Mouse (Mus musculus) retina, embryonic 14.5 days (tissue): ENCODE data around the gene Gse1.

ENCODE experiments used
- DNase-seq: peaks from one replicate; pipeline ENCODE4 v3.0.0-alpha.2; 2015; ENCODE audit warnings: low spot score

The Gse1 gene

GRCm38 (mm10) chr8:120298601-120299532, 70.6 kb downstream of the Gse1 start:
- DNase-seq: peak; percentile 72

DNA sequence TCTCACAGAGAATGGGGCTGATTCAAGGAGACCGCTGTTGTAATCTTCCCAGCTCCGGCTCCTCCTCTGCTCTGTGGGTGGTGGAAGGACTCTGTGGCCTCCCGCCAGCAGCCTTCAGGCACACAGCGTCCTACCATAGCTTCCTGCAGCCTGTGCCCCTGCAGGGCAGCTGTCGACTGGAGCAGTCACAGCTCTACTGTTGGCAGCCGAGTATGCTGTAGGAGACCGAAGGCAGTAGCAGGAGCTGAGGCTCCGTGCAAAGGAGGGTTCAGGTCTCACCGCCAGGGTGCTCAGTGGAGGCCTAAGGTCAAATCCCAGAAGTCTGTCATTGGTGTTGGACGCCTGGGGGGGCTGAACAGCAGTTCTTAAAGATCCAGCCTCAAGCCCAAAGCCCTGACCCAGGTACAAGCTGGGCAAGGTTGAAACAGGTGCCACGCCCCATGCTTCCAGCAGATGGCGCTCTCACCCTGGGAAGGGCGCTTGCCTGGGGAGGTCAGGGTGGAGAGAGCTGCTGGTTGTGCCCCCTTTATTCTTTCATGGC, 72.4 kb downstream of the Gse1 start:
- peak; percentile 82 for DNase-seq

DNA sequence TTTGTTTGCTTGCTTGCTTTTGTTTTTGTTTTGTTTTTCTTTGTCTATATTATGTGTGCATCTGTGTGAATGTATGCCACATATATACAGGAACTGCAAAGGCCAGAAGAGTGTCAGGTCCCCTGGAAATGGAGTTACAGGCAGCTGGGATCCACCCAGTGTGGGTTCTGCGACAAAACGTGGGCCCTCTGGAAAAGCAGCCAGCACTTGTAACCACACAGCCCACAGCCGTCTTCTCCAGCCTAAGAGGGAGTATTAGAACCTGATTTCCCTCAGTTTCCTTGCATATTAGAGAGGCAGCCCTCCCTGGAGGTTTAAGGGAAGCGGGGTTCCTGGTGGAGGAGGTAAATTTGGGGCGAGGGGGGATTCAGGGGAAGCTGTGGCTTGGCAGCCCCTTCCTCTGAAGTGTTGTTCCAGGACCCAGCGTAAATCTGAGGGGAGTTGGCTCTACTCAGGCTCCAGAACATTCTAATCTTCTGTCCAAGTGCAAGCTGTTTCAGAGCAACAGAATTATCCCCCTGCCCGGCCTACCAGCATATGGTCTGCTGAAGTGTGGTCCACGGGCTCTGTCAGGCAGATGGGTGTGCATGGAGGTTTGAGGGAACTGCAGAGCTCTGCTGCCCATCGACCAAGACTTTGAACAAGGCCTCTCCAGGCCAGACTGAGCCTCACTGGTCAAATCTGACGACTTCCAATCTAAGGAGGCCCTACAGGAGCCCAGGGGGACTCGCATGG, 74.9 kb downstream of the Gse1 start:
- peak; percentile 24 for DNase-seq

DNA sequence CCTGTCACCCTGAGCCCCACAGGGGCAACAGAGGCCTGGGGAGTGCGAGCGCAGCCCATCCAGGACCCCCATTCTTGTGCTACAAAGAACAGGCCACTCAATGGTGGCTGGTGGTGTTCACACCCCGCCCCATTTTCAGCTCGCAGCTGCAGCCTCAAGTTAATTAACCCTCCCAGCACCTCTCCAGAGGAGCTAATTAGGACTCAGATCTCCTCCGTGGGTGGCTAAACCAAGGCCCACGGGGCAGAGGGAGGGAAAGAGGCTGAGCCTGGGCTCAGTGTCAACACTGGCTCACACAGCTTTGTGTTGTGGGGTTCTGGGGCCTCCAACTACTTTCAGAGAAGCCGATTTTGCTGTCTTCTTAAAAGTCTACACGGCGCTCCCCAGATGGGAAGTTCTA, 75.8 kb downstream of the Gse1 start:
- DNase-seq: peak; percentile 64

- peak; percentile 58 for DNase-seq
Observed at GRCm38 (mm10) chr8:120305800-120306385, 77.6 kb downstream of the Gse1 start.

DNA sequence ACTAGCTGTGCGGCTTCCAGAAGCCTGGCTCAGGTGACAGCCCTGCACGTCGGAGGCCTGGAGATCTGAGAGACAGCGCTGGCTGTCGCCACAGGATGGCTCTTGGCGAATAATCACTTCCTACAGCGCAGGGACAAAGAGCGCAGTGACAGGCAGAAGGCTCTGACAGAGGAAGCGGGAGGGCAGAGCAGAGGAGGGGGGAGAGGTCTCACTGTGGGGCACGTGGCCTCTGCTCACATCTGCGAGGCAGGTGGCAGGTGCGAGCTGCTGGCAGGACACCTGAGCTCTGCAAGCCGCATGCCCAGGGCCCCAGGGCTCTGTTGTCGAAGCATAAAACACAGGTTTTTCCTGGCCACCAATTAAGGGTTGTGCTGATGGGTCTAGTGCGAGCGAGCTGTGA, 78.8 kb downstream of the Gse1 start:
- peak; percentile 70 for DNase-seq

- no peak for DNase-seq
Observed at GRCm38 (mm10) chr8:120307528-120307927, 79.3 kb downstream of the Gse1 start.

GRCm38 (mm10) chr8:120308131-120308530, 79.9 kb downstream of the Gse1 start:
- peak; percentile 39 for DNase-seq

GRCm38 (mm10) chr8:120308553-120308952, 80.3 kb downstream of the Gse1 start:
- peak; percentile 40 for DNase-seq

GRCm38 (mm10) chr8:120309326-120309725, 81.1 kb downstream of the Gse1 start:
- DNase-seq: peak; percentile 76

DNA sequence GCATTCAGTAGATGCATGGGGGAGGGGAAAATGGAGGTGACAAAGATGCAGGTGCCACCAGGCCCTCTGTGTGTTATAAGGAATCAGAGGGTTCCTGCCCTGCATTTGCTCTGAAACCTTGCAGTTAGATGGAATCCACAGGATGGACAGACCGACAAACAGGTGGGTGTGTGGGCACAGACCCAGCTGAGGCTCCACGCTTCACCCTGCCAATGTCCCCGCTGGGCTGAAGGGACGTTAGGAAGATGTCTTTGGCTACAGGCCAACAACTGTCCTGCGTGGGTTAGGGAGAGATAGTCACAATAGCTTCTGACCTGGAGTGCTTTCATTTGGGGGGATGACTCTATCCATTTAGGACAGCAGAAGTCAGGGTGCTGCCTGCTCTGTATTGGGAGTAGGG, 81.8 kb downstream of the Gse1 start:
- no peak for DNase-seq

GRCm38 (mm10) chr8:120312452-120312851, 84.2 kb downstream of the Gse1 start:
- no peak for DNase-seq

DNA sequence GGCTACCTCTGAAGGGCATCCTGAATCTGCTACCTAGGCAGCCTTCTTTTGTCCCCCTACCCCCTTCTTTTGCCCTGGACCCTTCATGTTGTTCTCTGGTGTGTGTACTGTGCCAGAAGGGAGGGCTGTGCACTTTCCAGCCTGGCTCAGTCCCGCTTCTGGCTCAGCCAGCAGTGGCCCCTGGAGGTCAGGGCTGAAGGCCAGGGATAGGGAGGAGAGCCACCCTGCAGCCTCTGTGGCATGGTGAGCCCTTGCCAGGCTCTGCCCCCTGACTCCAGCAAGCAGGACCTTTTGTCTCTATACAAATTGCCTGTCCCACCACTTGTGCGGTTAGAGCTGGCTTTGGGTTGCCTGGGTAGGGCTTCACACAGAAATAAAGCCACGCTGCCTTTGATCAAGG, 85.4 kb downstream of the Gse1 start:
- DNase-seq: no peak

- DNase-seq: peak; percentile 23
Observed at GRCm38 (mm10) chr8:120314932-120315331, 86.7 kb downstream of the Gse1 start.

GRCm38 (mm10) chr8:120315644-120316043, 87.4 kb downstream of the Gse1 start:
- peak; percentile 37 for DNase-seq

DNA sequence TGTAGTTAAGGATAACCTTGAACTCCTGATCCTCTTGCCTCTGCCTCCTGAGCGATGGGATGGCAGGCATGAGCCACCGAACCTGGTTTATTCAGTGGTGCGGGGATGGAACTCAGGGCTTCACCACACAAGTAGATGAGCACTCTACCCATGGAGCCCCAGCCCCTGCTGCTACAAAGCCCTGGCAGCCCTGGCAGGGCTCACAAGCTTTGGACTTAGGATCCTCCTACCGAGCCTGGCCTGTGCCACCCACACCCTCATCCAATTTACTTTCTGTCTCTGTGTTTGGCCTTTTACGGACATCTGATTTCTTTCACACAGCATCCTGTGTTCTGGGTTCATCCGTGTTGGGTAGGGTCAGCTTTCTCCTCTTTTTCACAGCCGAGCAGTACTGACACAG, 88.5 kb downstream of the Gse1 start:
- DNase-seq: no peak

DNA sequence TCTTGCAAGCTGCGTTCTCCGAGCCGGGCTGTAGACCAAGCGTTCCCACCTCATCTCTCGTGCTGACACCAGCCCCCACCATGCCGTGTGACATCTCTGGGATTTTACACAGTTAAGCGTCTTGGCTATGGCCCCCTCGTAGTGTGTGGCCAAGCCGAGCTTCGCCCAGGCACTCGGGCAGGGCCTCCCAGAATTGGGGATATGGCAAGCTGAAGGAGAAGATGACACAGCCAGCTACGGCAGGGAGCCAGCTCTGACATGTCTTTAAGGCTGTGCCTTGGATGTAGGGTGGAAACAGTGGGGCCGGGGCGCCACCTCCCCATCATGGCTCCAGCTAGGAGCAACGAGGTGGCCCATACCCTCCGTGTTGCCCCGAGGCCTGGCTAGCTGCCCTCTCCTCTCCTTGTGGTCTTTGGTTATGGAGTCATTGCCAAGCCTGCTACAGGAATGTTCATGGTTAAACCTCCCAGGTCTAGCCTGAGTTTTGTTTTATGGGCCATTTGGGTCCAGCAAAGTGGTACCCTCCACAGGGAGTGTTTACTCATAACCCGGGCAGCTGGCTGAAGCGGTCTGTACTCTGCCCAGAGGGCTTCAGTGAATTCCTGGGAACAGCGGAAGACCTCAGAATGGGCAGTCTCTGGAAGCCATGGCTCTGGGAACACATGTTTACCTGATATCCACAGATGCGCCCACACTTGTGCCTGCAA, 89.0 kb downstream of the Gse1 start:
- no peak for DNase-seq

DNA sequence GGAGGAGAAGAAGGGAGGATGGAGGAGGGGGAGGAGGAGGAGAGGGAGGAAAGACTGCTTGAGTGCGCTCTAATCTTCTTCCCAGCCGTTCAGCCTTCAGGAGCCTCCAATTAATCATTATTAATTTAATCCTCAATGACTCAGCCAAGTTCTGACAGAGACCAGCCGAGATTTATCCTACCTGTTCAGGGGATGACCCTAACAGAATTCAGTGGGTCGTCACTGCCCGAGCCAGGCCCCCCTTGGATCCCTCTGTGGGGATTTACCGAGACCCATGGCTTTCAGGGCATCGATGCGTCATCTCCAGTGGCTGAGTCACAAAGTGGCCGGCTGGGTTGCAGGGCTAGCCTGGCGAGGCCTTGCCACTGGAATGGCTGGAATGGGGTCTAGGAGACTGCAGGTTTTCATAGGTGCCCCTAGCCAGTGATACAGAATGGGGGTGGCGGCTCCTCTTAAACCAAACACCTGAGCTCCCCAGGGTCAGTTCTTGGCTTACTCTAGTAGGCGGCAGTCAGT, 90.3 kb downstream of the Gse1 start:
- peak; percentile 16 for DNase-seq

DNA sequence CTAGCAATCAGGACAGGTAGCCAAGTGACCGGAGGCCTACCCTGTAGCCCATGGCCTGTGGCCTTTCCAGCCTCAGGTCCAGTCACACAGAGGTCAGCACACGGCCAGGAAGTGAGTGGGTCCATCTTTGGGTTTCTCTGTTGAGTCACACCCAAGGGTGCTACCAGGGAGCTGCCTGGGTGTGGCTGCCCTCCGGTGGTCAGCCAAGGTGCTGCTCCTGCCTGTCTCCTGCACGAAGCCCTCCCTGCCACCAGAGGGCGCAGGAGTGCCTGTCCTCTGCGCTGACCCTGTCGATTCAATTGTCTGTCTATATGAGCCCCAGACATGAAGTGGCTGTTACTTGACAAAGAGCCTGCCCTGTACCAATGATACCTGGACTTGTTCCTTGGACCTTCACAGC, 91.2 kb downstream of the Gse1 start:
- peak; percentile 86 for DNase-seq

DNA sequence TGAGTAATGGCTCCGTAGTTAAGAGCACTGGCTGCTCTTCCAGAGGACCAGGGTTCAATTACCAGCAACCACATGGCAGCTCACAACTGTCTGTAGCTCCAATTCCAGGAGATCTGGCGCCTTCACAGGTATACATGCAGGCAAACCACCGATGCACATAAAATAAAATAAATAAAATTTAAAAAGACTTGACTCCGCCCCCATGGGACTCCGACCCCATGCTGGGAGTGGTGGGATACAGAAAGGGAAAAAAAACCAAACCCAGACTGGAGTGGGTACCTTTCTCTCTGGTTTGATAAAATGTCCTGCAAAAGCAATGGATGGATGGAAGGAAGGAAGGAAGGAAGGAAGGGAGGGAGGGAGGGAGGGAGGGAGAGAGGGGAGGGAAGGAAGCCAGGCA, 91.9 kb downstream of the Gse1 start:
- no peak for DNase-seq

DNA sequence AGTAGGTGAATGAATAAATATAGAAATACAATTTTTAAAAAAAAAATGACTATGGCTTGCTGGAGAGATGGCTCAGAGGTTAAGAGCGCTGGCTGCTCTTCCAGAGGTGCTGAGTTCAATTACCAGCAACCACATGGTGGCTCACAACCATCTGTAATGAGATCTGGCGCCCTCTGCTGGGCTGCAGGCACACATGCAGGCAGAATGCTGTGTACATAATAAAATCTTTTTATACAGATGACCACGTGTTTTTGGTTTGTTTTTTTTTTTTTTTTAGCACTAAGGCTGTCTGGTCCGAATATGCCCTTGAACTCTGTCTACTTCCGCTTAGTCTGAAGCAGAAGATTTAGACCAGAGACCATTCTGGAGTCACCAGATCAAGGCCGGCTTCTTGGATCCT, 93.5 kb downstream of the Gse1 start:
- peak; percentile 67 for DNase-seq
